Mouse (Mus musculus): ENCODE results near the gene Pex19. TPM values are rescaled to one million over a fixed set of nuclear protein-coding genes. Genes with fewer than 3 reads are reported as not detected.
A peak's percentile ranks its signal among the peaks of the same experiment; 100 is the strongest.

Gene Pex19
- polyA plus RNA-seq, 1 experiment, result 184 TPM

GRCm38 (mm10) chr1:172140160-172140559 is 13.6 kb downstream of the Pex19 start:
- peak in 2 of 3 experiments; percentile 51 to 52 for TF ChIP-seq MYOG (IDR thresholded peaks at IDR 0.05; ENCODE audit: control insufficient read depth in 1 of 3, insufficient read depth in 1 of 3, insufficient read length in 2 of 3, low read depth in 2 of 3)
- peak; percentile 91 to 96 (median 93) for TF ChIP-seq MYOD1 (IDR thresholded peaks at IDR 0.05; ENCODE audit: control insufficient read depth in 1 of 3, insufficient read length in 2 of 3, low read depth in 2 of 3)
- no peak for TF ChIP-seq REST (IDR thresholded peaks at IDR 0.05; ENCODE audit: insufficient read depth, insufficient read length)
- TF ChIP-seq POLR2A (IDR thresholded peaks at IDR 0.05; ENCODE audit: insufficient read length, low read depth), result no peak
- no peak for TF ChIP-seq CEBPB (IDR thresholded peaks at IDR 0.05; ENCODE audit: insufficient read depth, poor library complexity, severe bottlenecking)
- no peak for TF ChIP-seq E2F4 (IDR thresholded peaks at IDR 0.05; ENCODE audit: insufficient read depth)
- no peak for TF ChIP-seq SRF (IDR thresholded peaks at IDR 0.05; ENCODE audit: control insufficient read depth, insufficient read length, low read depth)
- no peak for TF ChIP-seq MAX (IDR thresholded peaks at IDR 0.05; ENCODE audit: low read depth)
- no peak for TF ChIP-seq POLR2AphosphoS2 (IDR thresholded peaks at IDR 0.05; ENCODE audit: insufficient read length, low read depth)
- TF ChIP-seq TCF3 (IDR thresholded peaks at IDR 0.05; ENCODE audit: insufficient read length, low read depth), result peak; percentile 71
- TF ChIP-seq USF1 (IDR thresholded peaks at IDR 0.05; ENCODE audit: low read depth), result peak; percentile 22
- peak; percentile 87 for TF ChIP-seq TCF12 (IDR thresholded peaks at IDR 0.05; ENCODE audit: insufficient read depth, poor library complexity, severe bottlenecking)
- no peaks in the 10 kb centered on the region for H3K79me2 ChIP-seq (ENCODE audit: control insufficient read depth, insufficient read depth)
- peak overlapping the region; percentile 15 for H3K4me2 ChIP-seq (ENCODE audit: low read depth)
- peaks cover 12% of the 10 kb centered on the region for H3K36me3 ChIP-seq (ENCODE audit: control insufficient read depth, insufficient read depth)
- no peak overlapping the region for H3K4me3 ChIP-seq
- no peak overlapping the region for H3ac ChIP-seq (ENCODE audit: control insufficient read depth, insufficient read length)
- H3K27me3 ChIP-seq (ENCODE audit: control insufficient read depth, insufficient read depth, insufficient read length), result no peaks in the 10 kb centered on the region

- Histone ChIP-seq H3K4me2 (ENCODE audit: low read depth) (no peak overlapping the region), H3K27me3 (ENCODE audit: control insufficient read depth, insufficient read depth, insufficient read length) (no peaks in the 10 kb centered on the region), H3K36me3 (ENCODE audit: control insufficient read depth, insufficient read depth) (peaks cover 5% of the 10 kb centered on the region), H3K4me3 (no peak overlapping the region), H3ac (ENCODE audit: control insufficient read depth, insufficient read length) (no peak overlapping the region), H3K79me2 (ENCODE audit: control insufficient read depth, insufficient read depth) (no peaks in the 10 kb centered on the region)
- no peak for TF ChIP-seq MYOD1 (IDR thresholded peaks at IDR 0.05; ENCODE audit: control insufficient read depth in 1 of 3, insufficient read length in 2 of 3, low read depth in 2 of 3)
- TF ChIP-seq MYOG (IDR thresholded peaks at IDR 0.05; ENCODE audit: control insufficient read depth in 1 of 3, insufficient read depth in 1 of 3, insufficient read length in 2 of 3, low read depth in 2 of 3), result no peak
- no peak for TF ChIP-seq TCF3 (IDR thresholded peaks at IDR 0.05; ENCODE audit: insufficient read length, low read depth)
- TF ChIP-seq E2F4 (IDR thresholded peaks at IDR 0.05; ENCODE audit: insufficient read depth), result no peak
- no peak for TF ChIP-seq POLR2A (IDR thresholded peaks at IDR 0.05; ENCODE audit: insufficient read length, low read depth)
- TF ChIP-seq POLR2AphosphoS2 (IDR thresholded peaks at IDR 0.05; ENCODE audit: insufficient read length, low read depth), result no peak
- no peak for TF ChIP-seq REST (IDR thresholded peaks at IDR 0.05; ENCODE audit: insufficient read depth, insufficient read length)
- TF ChIP-seq TCF12 (IDR thresholded peaks at IDR 0.05; ENCODE audit: insufficient read depth, poor library complexity, severe bottlenecking), result no peak
- no peak for TF ChIP-seq CEBPB (IDR thresholded peaks at IDR 0.05; ENCODE audit: insufficient read depth, poor library complexity, severe bottlenecking)
- no peak for TF ChIP-seq MAX (IDR thresholded peaks at IDR 0.05; ENCODE audit: low read depth)
- no peak for TF ChIP-seq USF1 (IDR thresholded peaks at IDR 0.05; ENCODE audit: low read depth)
- TF ChIP-seq SRF (IDR thresholded peaks at IDR 0.05; ENCODE audit: control insufficient read depth, insufficient read length, low read depth), result no peak
These were observed 14.3 kb downstream of the Pex19 start for GRCm38 (mm10) chr1:172140825-172141224.

- no peak for TF ChIP-seq POLR2A (IDR thresholded peaks at IDR 0.05; ENCODE audit: insufficient read length, low read depth)
- Histone ChIP-seq H3K79me2 (ENCODE audit: control insufficient read depth, insufficient read depth) (no peaks in the 10 kb centered on the region), H3K27me3 (ENCODE audit: control insufficient read depth, insufficient read depth, insufficient read length) (no peaks in the 10 kb centered on the region), H3ac (ENCODE audit: control insufficient read depth, insufficient read length) (no peak overlapping the region), H3K36me3 (ENCODE audit: control insufficient read depth, insufficient read depth) (no peaks in the 10 kb centered on the region), H3K4me2 (ENCODE audit: low read depth) (no peak overlapping the region), H3K4me3 (no peak overlapping the region)
These were observed 15.0 kb downstream of the Pex19 start for GRCm38 (mm10) chr1:172141529-172141928.

- TF ChIP-seq TCF12 (IDR thresholded peaks at IDR 0.05; ENCODE audit: insufficient read depth, poor library complexity, severe bottlenecking) (no peak), MYOG (IDR thresholded peaks at IDR 0.05; ENCODE audit: control insufficient read depth in 1 of 3, insufficient read depth in 1 of 3, insufficient read length in 2 of 3, low read depth in 2 of 3) (no peak), POLR2AphosphoS2 (IDR thresholded peaks at IDR 0.05; ENCODE audit: insufficient read length, low read depth) (no peak), USF1 (IDR thresholded peaks at IDR 0.05; ENCODE audit: low read depth) (no peak)
- H3K36me3 ChIP-seq (ENCODE audit: control insufficient read depth, insufficient read depth), result no peaks in the 10 kb centered on the region
- H3K79me2 ChIP-seq (ENCODE audit: control insufficient read depth, insufficient read depth), result peaks cover 4% of the 10 kb centered on the region
- no peaks in the 10 kb centered on the region for H3K27me3 ChIP-seq (ENCODE audit: control insufficient read depth, insufficient read depth, insufficient read length)
- no peak overlapping the region for H3K4me3 ChIP-seq
- H3K4me2 ChIP-seq (ENCODE audit: low read depth), result no peak overlapping the region
- H3ac ChIP-seq (ENCODE audit: control insufficient read depth, insufficient read length), result no peak overlapping the region
These were observed 17.0 kb downstream of the Pex19 start for GRCm38 (mm10) chr1:172143570-172143969.

GRCm38 (mm10) chr1:172147835-172148278 is 21.3 kb downstream of the Pex19 start, which contains the start of gene Dcaf8:
Gene Dcaf8, plus strand, starts transcription at chr1:172148084.
- Histone ChIP-seq H3K4me2 (ENCODE audit: low read depth) (peak within 1 kb of the TSS; percentile 98), H3K4me3 (peak within 1 kb of the TSS; percentile 97), H3ac (ENCODE audit: control insufficient read depth, insufficient read length) (peak within 1 kb of the TSS; percentile 29), H3K27me3 (ENCODE audit: control insufficient read depth, insufficient read depth, insufficient read length) (no peaks in the 10 kb centered on the region), H3K79me2 (ENCODE audit: control insufficient read depth, insufficient read depth) (peaks cover 42% of the 10 kb centered on the region), H3K36me3 (ENCODE audit: control insufficient read depth, insufficient read depth) (peaks cover 16% of the 10 kb centered on the region)
- TF ChIP-seq TCF12 (IDR thresholded peaks at IDR 0.05; ENCODE audit: insufficient read depth, poor library complexity, severe bottlenecking) (no peak), MYOD1 (IDR thresholded peaks at IDR 0.05; ENCODE audit: control insufficient read depth in 1 of 3, insufficient read length in 2 of 3, low read depth in 2 of 3) (peak in 1 of 3 experiments; percentile 1), MYOG (IDR thresholded peaks at IDR 0.05; ENCODE audit: control insufficient read depth in 1 of 3, insufficient read depth in 1 of 3, insufficient read length in 2 of 3, low read depth in 2 of 3) (peak in 1 of 3 experiments; percentile 27), POLR2AphosphoS2 (IDR thresholded peaks at IDR 0.05; ENCODE audit: insufficient read length, low read depth) (peak; percentile 95), POLR2A (IDR thresholded peaks at IDR 0.05; ENCODE audit: insufficient read length, low read depth) (peak; percentile 97), MAX (IDR thresholded peaks at IDR 0.05; ENCODE audit: low read depth) (no peak), SRF (IDR thresholded peaks at IDR 0.05; ENCODE audit: control insufficient read depth, insufficient read length, low read depth) (no peak), E2F4 (IDR thresholded peaks at IDR 0.05; ENCODE audit: insufficient read depth) (no peak), REST (IDR thresholded peaks at IDR 0.05; ENCODE audit: insufficient read depth, insufficient read length) (peak; percentile 51), USF1 (IDR thresholded peaks at IDR 0.05; ENCODE audit: low read depth) (no peak), TCF3 (IDR thresholded peaks at IDR 0.05; ENCODE audit: insufficient read length, low read depth) (no peak), CEBPB (IDR thresholded peaks at IDR 0.05; ENCODE audit: insufficient read depth, poor library complexity, severe bottlenecking) (no peak)
